Mouse (Mus musculus) liver, adult 10 weeks (tissue): ENCODE measurements around the gene Hip1. TPM values are rescaled to one million over a fixed set of nuclear protein-coding genes. Genes with fewer than 3 reads are reported as not detected.

Source experiments
- polyA plus RNA-seq: library from polyadenylated mRNA; stranded (reverse); fragments of 350-450 nt; fragmentation: Illumina TruSeq; extraction: RNeasy Lipid Tissue Mini Kit (QIAGEN cat#74804); gene quantifications from one replicate; pipeline ENCODE4 v1.2.3, GENCODE M21; 2014; ENCODE audit warnings: low read depth, low replicate concordance

Hip1 gene
- polyA plus RNA-seq, result 2.4 TPM

GRCm38 (mm10) chr5:135544865-135545797 lies at the start of gene Hip1:
TSS of gene Hip1 (minus strand) at chr5:135545120.

GRCm38 (mm10) chr5:135573006-135573405 lies 28.1 kb upstream of the Hip1 start, which contains the start of gene Ccl24:
TSS of gene Ccl24 (minus strand) at chr5:135573049.

GRCm38 (mm10) chr5:135563469-135563868 lies 18.5 kb upstream of the Hip1 start, which contains the start of gene Ccl26:
TSS of gene Ccl26 (minus strand) at chr5:135563569.

GRCm38 (mm10) chr5:135394004-135394823 lies 150.7 kb downstream of the Hip1 start, which contains the start of gene Pom121:
TSS of gene Pom121 (minus strand) at chr5:135394546.

GRCm38 (mm10) chr5:135369787-135370654 lies 174.9 kb downstream of the Hip1 start, which contains the start of gene Nsun5:
TSS of gene Nsun5 (plus strand) at chr5:135369953.

Other genes with a start within 250 kb of the Hip1 start
- not detected for gene Fkbp6, start 195.1 kb downstream of the Hip1 start, polyA plus RNA-seq
- not detected for gene Trim50, start 191.8 kb downstream of the Hip1 start, polyA plus RNA-seq
- gene Nsun5, start 175.2 kb downstream of the Hip1 start, polyA plus RNA-seq, result 2.8 TPM
- 1.3 TPM for gene Pom121, start 150.6 kb downstream of the Hip1 start, polyA plus RNA-seq
- gene Ccl26, start 18.4 kb upstream of the Hip1 start, polyA plus RNA-seq, result not detected
- gene Ccl24, start 27.9 kb upstream of the Hip1 start, polyA plus RNA-seq, result 0.90 TPM
- 5.1 TPM for gene Rhbdd2, start 87.5 kb upstream of the Hip1 start, polyA plus RNA-seq
- gene Por, start 124.9 kb upstream of the Hip1 start, polyA plus RNA-seq, result 72.4 TPM
- gene Tmem120a, start 199.3 kb upstream of the Hip1 start, polyA plus RNA-seq, result 12.1 TPM
- not detected for gene Styxl1, start 233.3 kb upstream of the Hip1 start, polyA plus RNA-seq
- gene Mdh2, start 233.4 kb upstream of the Hip1 start, polyA plus RNA-seq, result 39.5 TPM